Mouse (Mus musculus): Measurements from ENCODE around the gene AF366264. TPM values are rescaled to one million over a fixed set of nuclear protein-coding genes. Genes with fewer than 3 reads are reported as not detected.
"Not testable (repeated sequence)": the region's sequence is repeated elsewhere in the genome, so short reads cannot be mapped to it uniquely, and the experiment has no call there.

The AF366264 gene
- polyA plus RNA-seq (2015; fragmentation: Nextera tagmentation; extraction: Ambion mirVana) = not detected in 2 replicates

DNA sequence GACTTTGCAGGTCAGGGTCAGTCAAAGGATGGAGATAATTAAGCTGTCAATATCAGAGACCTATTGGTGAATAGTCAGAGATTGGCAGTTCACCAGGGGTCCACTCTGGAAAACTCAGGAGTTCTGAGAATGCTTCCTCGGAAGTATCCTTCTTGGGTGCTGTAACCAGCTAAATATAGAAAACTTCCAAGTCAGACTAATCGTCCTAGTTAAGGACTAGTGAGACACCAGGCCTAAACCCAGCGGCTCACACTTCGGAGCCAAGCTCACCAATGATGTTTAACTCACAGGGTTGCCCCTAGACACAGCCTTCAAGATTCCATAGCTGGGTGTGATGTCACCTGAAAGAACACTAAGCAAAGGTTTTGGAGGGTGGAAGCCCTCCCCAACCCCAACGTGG, at the start of gene AF366264:
TSS of gene AF366264 (minus strand) at position 101 of the 400 bp plus-strand sequence.
- not testable (repeated sequence) for H3K9ac ChIP-seq (replicated peaks); H3K4me2 ChIP-seq; H3K4me1 ChIP-seq; H3K36me3 ChIP-seq; H3K9me3 ChIP-seq (replicated peaks); H3K4me3 ChIP-seq (replicated peaks); H3K27me3 ChIP-seq (replicated peaks); ATAC-seq (ENCODE audit: low FRiP score); H3K27ac ChIP-seq (replicated peaks)
- WGBS = 89% methylated on average over 5 of the region's 5 CpGs

DNA sequence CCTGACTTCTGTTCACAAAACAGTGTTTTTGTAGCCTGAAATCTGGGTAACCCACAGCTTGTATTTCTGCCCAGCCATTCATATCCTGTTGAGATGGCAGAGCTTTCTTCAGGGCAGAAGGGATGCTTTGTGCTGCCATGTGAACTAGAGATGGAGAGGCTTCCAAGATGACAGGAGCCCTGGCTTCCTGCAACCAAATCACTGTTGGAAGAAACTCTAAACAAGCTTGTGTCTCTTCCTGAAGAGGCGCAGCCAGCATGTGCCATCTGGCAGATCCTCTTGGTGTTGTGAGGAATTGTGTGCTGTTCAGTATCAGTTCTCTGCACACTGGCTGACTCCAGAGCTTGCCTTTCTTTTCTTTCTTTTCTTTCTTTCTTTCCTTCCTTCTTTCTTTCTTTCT, 5.1 kb upstream of the AF366264 start:
- not testable (repeated sequence) for H3K9me3 ChIP-seq (replicated peaks); H3K27ac ChIP-seq (replicated peaks); ATAC-seq (ENCODE audit: low FRiP score); H3K36me3 ChIP-seq; H3K4me2 ChIP-seq; H3K9ac ChIP-seq (replicated peaks); H3K4me1 ChIP-seq; H3K4me3 ChIP-seq (replicated peaks); H3K27me3 ChIP-seq (replicated peaks)
- WGBS = 89% methylated on average over 1 of the region's 1 CpGs

DNA sequence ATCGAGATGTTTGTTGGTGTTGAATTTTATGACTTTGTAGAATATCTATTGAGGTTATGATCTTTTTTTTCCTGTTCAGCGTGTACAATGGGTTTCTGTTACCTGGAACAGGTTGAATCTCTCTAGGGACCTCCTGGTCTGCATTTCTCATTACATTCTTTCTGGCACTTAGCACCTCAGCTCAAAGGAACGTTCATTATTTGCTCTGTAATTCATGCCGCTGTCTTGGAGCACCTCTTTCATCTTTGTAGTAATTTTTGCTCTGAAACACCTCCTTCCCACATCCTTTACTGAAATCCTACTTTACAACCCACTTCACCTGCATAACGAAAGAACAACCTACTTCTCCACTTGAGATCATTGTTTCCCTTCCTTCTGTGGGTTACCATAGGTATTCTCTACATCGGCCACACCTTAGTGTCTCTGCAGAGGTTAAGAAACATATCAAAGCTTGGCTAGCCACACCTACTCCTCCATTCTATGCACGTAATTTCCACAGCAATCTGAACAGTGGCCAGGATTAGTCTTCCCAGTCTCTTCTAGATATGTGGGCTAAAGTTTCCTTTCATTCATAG, 9.5 kb downstream of the AF366264 start:
- ATAC-seq (ENCODE audit: low FRiP score) = no peak

DNA sequence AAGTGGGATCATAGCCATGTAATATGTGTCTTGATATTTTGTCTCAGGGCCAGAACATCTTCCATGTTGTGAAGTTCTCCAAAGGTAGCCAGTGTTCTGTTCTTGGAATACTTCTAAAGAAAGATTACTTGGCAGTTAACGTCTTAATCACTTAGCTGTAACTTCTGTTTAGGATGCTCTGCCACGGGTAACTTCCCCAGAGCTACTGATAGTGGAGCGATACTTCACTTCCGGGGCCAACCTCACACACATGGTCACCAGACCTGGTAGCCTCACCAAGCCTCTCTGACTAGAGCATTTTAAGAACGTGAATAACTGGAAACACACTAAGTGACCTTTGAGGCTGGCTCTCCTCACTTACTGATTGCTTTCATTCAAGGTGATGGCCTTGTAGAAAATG, 38.6 kb downstream of the AF366264 start:
- WGBS = 91% methylated on average over 5 of the region's 5 CpGs
- Histone ChIP-seq H3K9ac (replicated peaks) (no peak overlapping the region), H3K4me3 (replicated peaks) (no peak overlapping the region), H3K27me3 (replicated peaks) (no peaks in the 10 kb centered on the region), H3K4me2 (no peak overlapping the region), H3K36me3 (peaks cover 47% of the 10 kb centered on the region), H3K27ac (replicated peaks) (no peak overlapping the region), H3K9me3 (replicated peaks) (no peaks in the 10 kb centered on the region), H3K4me1 (no peaks in the 10 kb centered on the region)
- no peak for ATAC-seq (ENCODE audit: low FRiP score)

More for the DNA sequence above, 9.5 kb downstream of the AF366264 start:
- Histone ChIP-seq H3K9me3 (replicated peaks) (no peaks in the 10 kb centered on the region), H3K27me3 (replicated peaks) (no peaks in the 10 kb centered on the region), H3K9ac (replicated peaks) (no peak overlapping the region), H3K4me2 (no peak overlapping the region), H3K4me1 (no peaks in the 10 kb centered on the region), H3K4me3 (replicated peaks) (no peak overlapping the region), H3K27ac (replicated peaks) (no peak overlapping the region), H3K36me3 (no peaks in the 10 kb centered on the region)
- 81% methylated on average over 7 of the region's 7 CpGs for WGBS

DNA sequence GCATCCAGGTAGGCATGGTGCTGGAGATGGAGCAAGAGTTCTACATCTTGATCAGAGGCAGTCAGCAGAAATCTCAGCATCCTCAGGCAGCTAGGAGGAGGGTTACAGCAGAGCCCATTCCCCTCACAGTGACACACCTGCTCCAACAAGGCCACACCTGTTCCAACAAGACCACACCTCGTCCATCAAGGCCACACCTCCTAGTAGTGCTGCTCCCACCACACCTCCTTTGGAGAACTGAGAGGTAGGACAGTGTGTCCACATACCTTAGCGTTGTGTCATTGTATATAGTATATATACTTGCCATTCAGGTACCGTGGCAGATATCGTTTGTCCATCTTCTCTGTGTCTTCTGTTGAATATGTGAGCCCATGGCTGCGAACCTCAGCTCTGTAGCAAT, 40.5 kb downstream of the AF366264 start:
- ATAC-seq (ENCODE audit: low FRiP score) = no peak
- H3K27ac ChIP-seq (replicated peaks) = no peak overlapping the region
- no peaks in the 10 kb centered on the region for H3K9me3 ChIP-seq (replicated peaks)
- no peak overlapping the region for H3K9ac ChIP-seq (replicated peaks)
- no peak overlapping the region for H3K4me3 ChIP-seq (replicated peaks)
- H3K27me3 ChIP-seq (replicated peaks) = no peaks in the 10 kb centered on the region
- H3K4me2 ChIP-seq = no peak overlapping the region
- H3K36me3 ChIP-seq = peaks cover 64% of the 10 kb centered on the region
- no peaks in the 10 kb centered on the region for H3K4me1 ChIP-seq
- 94% methylated on average over 5 of the region's 5 CpGs for WGBS

DNA sequence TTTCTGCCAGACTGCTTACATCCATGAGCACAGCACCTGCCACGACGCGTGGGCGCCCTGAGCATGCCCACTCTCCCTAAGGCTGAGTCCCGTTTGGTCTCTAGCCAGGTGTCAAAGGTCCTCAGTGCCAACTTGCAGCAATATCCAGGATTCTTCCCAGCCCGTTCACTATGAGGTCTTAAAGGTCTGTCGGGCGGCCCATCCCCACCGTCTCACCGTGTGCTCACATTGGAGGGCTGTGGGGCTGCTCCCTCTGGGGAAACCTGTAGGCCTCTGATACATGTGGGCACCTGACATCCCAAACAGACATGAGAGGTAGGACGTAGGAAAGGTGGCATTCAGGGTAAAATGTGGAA, 44.5 kb downstream of the AF366264 start:
- H3K9me3 ChIP-seq (replicated peaks) = no peaks in the 10 kb centered on the region
- no peaks in the 10 kb centered on the region for H3K4me1 ChIP-seq
- no peak overlapping the region for H3K4me3 ChIP-seq (replicated peaks)
- H3K27ac ChIP-seq (replicated peaks) = no peak overlapping the region
- H3K4me2 ChIP-seq = no peak overlapping the region
- no peak overlapping the region for H3K9ac ChIP-seq (replicated peaks)
- peaks cover 79% of the 10 kb centered on the region for H3K36me3 ChIP-seq
- no peak for ATAC-seq (ENCODE audit: low FRiP score)
- no peaks in the 10 kb centered on the region for H3K27me3 ChIP-seq (replicated peaks)
- WGBS = 80% methylated on average over 11 of the region's 11 CpGs

DNA sequence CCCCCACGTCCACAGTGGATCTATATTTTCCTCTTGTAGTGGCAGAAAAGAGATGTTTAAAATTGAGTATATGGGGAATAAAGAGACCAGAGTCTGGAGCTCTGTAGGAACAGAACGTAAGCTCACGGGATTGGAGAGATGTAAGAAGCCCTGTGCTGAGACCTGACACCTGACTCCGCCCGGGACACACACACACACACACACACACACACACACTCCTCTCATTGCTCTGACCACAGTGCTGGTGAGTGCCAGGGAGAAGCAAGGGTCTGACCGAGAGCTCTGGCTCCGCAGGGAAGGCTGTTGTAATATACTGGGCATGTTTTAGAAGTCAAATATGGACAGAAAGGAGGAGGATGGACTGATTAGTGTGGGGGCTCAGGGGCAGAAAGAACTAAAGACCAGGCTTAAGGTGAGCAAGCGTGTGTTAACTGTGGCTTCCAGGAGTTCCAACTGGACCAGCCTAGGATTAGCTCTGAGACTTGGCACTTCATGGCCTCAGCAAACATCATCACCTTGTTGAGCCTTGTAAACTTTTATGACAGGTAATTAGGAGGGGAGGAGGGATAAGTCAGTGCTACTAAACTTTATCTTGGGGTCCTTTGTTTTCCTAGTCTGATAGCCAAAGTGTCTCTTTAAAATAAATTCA, 45.0 kb downstream of the AF366264 start:
- Histone ChIP-seq H3K4me1 (no peaks in the 10 kb centered on the region), H3K27ac (replicated peaks) (no peak overlapping the region), H3K27me3 (replicated peaks) (no peaks in the 10 kb centered on the region), H3K9ac (replicated peaks) (no peak overlapping the region), H3K4me2 (no peak overlapping the region), H3K4me3 (replicated peaks) (no peak overlapping the region), H3K9me3 (replicated peaks) (no peaks in the 10 kb centered on the region), H3K36me3 (peaks cover 76% of the 10 kb centered on the region)
- 87% methylated on average over 8 of the region's 8 CpGs for WGBS
- ATAC-seq (ENCODE audit: low FRiP score) = no peak

DNA sequence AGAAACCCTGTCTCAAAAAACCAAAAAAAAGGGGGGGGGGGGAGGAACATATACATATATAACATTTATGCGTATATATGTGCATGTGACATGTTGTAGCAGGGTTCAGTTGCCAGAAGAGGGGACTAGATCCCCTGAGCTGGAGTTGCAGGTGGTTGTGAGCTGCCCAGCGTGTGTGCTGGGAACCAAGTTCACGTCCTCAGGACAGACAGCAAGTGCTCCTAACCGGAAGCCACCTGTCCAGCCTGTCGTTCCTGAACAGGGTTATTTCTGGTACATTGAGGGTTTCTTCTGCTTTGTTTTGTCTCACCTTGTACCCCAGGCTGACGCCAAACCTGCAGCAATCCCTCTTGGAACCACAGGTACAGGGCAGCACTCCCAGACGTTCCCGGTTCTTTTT, 48.6 kb downstream of the AF366264 start:
- Histone ChIP-seq H3K9ac (replicated peaks) (no peak overlapping the region), H3K36me3 (peaks cover 44% of the 10 kb centered on the region), H3K4me1 (peaks cover 15% of the 10 kb centered on the region), H3K27me3 (replicated peaks) (no peaks in the 10 kb centered on the region), H3K27ac (replicated peaks) (no peak overlapping the region), H3K4me3 (replicated peaks) (no peak overlapping the region), H3K9me3 (replicated peaks) (no peaks in the 10 kb centered on the region), H3K4me2 (no peak overlapping the region)
- 98% methylated on average over 8 of the region's 8 CpGs for WGBS
- ATAC-seq (ENCODE audit: low FRiP score) = no peak

DNA sequence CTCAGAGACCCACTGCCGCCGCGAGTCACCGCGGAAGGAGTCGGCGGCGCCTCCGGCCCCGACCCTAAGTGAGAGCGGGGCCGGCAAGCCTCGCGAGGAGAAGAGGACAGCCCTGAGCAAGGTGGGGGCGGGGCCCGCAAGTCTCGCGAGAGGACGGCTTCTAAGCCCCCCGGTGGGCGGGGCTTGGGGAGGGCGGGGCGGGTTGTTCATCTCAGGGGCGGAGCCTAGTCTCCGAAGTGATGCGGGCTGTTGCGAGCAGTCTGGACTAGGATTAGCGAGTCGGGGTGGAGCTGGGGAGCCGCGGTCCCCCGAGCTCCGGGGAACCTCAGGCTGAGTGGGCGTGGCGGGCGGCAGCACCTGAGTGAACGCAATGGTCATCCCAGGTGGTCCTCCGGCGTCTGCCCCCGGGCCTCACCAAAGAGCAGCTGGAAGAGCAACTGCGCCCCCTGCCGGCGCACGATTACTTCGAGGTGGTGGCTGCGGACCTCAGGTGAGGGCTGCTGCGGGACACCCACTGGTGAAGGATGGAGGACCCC, 52.4 kb downstream of the AF366264 start:
- peak; percentile 97 for ATAC-seq (ENCODE audit: low FRiP score)
- no peaks in the 10 kb centered on the region for H3K9me3 ChIP-seq (replicated peaks)
- no peaks in the 10 kb centered on the region for H3K27me3 ChIP-seq (replicated peaks)
- peaks cover 28% of the 10 kb centered on the region for H3K36me3 ChIP-seq
- H3K9ac ChIP-seq (replicated peaks) = peak overlapping the region; percentile 97
- peak overlapping the region; percentile 100 for H3K27ac ChIP-seq (replicated peaks)
- H3K4me3 ChIP-seq (replicated peaks) = peak overlapping the region; percentile 83
- under 1% methylated on average over 47 of the region's 47 CpGs for WGBS
- H3K4me2 ChIP-seq = peak overlapping the region; percentile 94
- H3K4me1 ChIP-seq = peaks cover 18% of the 10 kb centered on the region

DNA sequence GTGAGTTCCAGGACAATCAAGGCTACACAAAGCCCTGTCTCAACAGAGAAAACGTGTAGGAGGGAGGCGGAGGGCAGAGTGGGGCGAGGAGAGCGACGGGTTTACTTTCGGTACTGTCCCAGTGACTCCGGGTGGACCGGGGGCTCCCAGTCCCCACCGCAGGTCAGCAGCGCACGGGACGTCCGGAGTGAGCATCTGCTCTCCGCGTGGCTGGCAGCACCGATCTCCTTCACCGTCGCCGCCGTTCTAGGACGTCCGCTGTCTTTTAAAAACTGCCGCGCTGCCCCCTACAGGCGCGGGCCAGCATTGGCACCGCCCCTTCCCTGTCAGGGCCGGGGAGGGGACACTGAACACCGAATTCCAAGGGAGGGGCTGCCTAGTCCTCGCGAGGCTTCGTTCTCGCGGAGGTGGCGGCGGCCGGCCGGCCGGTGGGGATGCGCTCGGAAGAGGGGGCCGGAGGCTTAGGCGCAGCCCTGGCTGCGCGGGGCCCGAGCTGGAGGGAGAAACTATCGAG, 52.9 kb downstream of the AF366264 start, which contains the start of gene Upf3a:
TSS of gene Upf3a (plus strand) at position 366 of the 514 bp plus-strand sequence.
- Histone ChIP-seq H3K36me3 (peaks cover 33% of the 10 kb centered on the region), H3K27me3 (replicated peaks) (no peaks in the 10 kb centered on the region), H3K27ac (replicated peaks) (peak within 1 kb of the TSS; percentile 100), H3K4me1 (peaks cover 18% of the 10 kb centered on the region), H3K9me3 (replicated peaks) (no peaks in the 10 kb centered on the region), H3K4me2 (peak within 1 kb of the TSS; percentile 94), H3K9ac (replicated peaks) (peak within 1 kb of the TSS; percentile 97), H3K4me3 (replicated peaks) (peak within 1 kb of the TSS; percentile 83)
- 0% methylated on average over 40 of the region's 47 CpGs for WGBS
- peak; percentile 96 for ATAC-seq (ENCODE audit: low FRiP score)
